Mouse (Mus musculus): ENCODE results near the gene Prok2.

The Prok2 gene

GRCm38 (mm10) chr6:99692206-99692915 is 33.8 kb downstream of the Prok2 start, which contains the start of gene Gpr27:
Gene Gpr27, plus strand, starts transcription at chr6:99692679.
- no peak for DNase-seq

- no peak for DNase-seq
These were observed 34.5 kb downstream of the Prok2 start for GRCm38 (mm10) chr6:99691666-99692205.

GRCm38 (mm10) chr6:99688513-99688912 is 37.7 kb downstream of the Prok2 start:
- no peak for DNase-seq

GRCm38 (mm10) chr6:99684899-99685298 is 41.3 kb downstream of the Prok2 start:
- no peak for DNase-seq

GRCm38 (mm10) chr6:99683974-99684373 is 42.2 kb downstream of the Prok2 start:
- DNase-seq: no peak

GRCm38 (mm10) chr6:99678108-99678507 is 48.1 kb downstream of the Prok2 start:
- no peak for DNase-seq

GRCm38 (mm10) chr6:99677325-99677724 is 48.9 kb downstream of the Prok2 start:
- no peak for DNase-seq

GRCm38 (mm10) chr6:99674482-99674881 is 51.7 kb downstream of the Prok2 start:
- no peak for DNase-seq

- DNase-seq: no peak
These were observed 54.4 kb downstream of the Prok2 start for GRCm38 (mm10) chr6:99671768-99672167.

GRCm38 (mm10) chr6:99670481-99671119 is 55.6 kb downstream of the Prok2 start:
- no peak for DNase-seq

- DNase-seq: no peak
These were observed 56.5 kb downstream of the Prok2 start for GRCm38 (mm10) chr6:99669481-99670325.

GRCm38 (mm10) chr6:99667290-99667689 is 58.9 kb downstream of the Prok2 start:
- peak in 1 of 2 experiments; percentile 38 for DNase-seq

- peak in 1 of 2 experiments; percentile 41 for DNase-seq
These were observed 59.6 kb downstream of the Prok2 start, which contains the start of the genes Eif4e3 and Gm20696 for GRCm38 (mm10) chr6:99666318-99667171. Gene Eif4e3, minus strand, starts transcription at chr6:99666771. Gene Gm20696, minus strand, starts transcription at chr6:99666797.

- DNase-seq: no peak
These were observed 60.5 kb downstream of the Prok2 start for GRCm38 (mm10) chr6:99665457-99666317.

- DNase-seq: no peak
These were observed 63.0 kb downstream of the Prok2 start for GRCm38 (mm10) chr6:99663232-99663631.
